Mouse (Mus musculus) heart, postnatal 10 days (tissue): ENCODE results near the gene Nfyb. TPM values are rescaled to one million over a fixed set of nuclear protein-coding genes. Genes with fewer than 3 reads are reported as not detected.

Source experiments
- DNase-seq, 2 experiments: peaks; one replicate each; pipeline ENCODE4 v3.0.0; 2021
- intact Hi-C: fragments of 180-260 bp; cut with DNase I; formaldehyde crosslinking; loops from one replicate; pipeline ENCODE4 v1.15.1; 2025
- total RNA-seq, 2 experiments: library from RNA; stranded (reverse); gene quantifications; 2 replicates each; pipeline ENCODE4 v1.2.3; 2021

Gene Nfyb
- total RNA-seq, result 10 to 100 TPM; 18.4 to 19.9 TPM

GRCm38 (mm10) chr10:82763840-82764631 lies at the start of gene Nfyb:
TSS of gene Nfyb (minus strand) at chr10:82764144.
- DNase-seq, result peak; percentile 97 to 98

GRCm38 (mm10) chr10:82811855-82812431 lies 48.0 kb upstream of the Nfyb start:
- intact Hi-C loops, result loop anchor here (5.0 to 10.0 kb wide), 2 partner anchors 50 to 383 kb away; no protein-coding TSS in a partner anchor
- DNase-seq, result peak; percentile 76 to 82

More at GRCm38 (mm10) chr10:82763840-82764631, at the start of gene Nfyb:
- intact Hi-C loops, result loop anchor here (5.0 to 10.0 kb wide), 2 partner anchors 98 to 781 kb away; partner anchors contain the start of gene Washc4

- intact Hi-C loops, result loop anchor here (1.0 kb wide), 1 partner anchor 91 kb away; no protein-coding TSS in a partner anchor
- DNase-seq, result no peak
These were observed 45.4 kb upstream of the Nfyb start for GRCm38 (mm10) chr10:82809352-82809751.

- intact Hi-C loops, result loop anchor here (1.0 kb wide), 1 partner anchor 91 kb away; no protein-coding TSS in a partner anchor
- no peak for DNase-seq
These were observed 44.9 kb upstream of the Nfyb start for GRCm38 (mm10) chr10:82808891-82809290.

- no peak for DNase-seq
- intact Hi-C loops, result no loop called here
These were observed 44.2 kb upstream of the Nfyb start for GRCm38 (mm10) chr10:82808155-82808554.

GRCm38 (mm10) chr10:82807238-82807637 lies 43.3 kb upstream of the Nfyb start:
- peak; percentile 53 to 58 for DNase-seq

GRCm38 (mm10) chr10:82806414-82806813 lies 42.5 kb upstream of the Nfyb start:
- intact Hi-C loops, result no loop called here
- DNase-seq, result no peak

More at GRCm38 (mm10) chr10:82807238-82807637, 43.3 kb upstream of the Nfyb start:
- intact Hi-C loops, result no loop called here

GRCm38 (mm10) chr10:82805111-82805510 lies 41.2 kb upstream of the Nfyb start:
- intact Hi-C loops, result no loop called here
- no peak for DNase-seq

- no peak for DNase-seq
- intact Hi-C loops, result no loop called here
These were observed 40.5 kb upstream of the Nfyb start for GRCm38 (mm10) chr10:82804396-82804795.

- no peak for DNase-seq
- intact Hi-C loops, result no loop called here
These were observed 36.1 kb upstream of the Nfyb start for GRCm38 (mm10) chr10:82800094-82800493.

- intact Hi-C loops, result no loop called here
- no peak for DNase-seq
These were observed 34.5 kb upstream of the Nfyb start for GRCm38 (mm10) chr10:82798312-82798933.

- no peak for DNase-seq
- intact Hi-C loops, result no loop called here
These were observed 33.2 kb upstream of the Nfyb start for GRCm38 (mm10) chr10:82797119-82797491.

- intact Hi-C loops, result no loop called here
- DNase-seq, result no peak
These were observed 32.7 kb upstream of the Nfyb start for GRCm38 (mm10) chr10:82796471-82797118.

- intact Hi-C loops, result loop anchor here (1.0 kb wide), 1 partner anchor 106 kb away; no protein-coding TSS in a partner anchor
- DNase-seq, result no peak
These were observed 31.8 kb upstream of the Nfyb start for GRCm38 (mm10) chr10:82795767-82796166.

- DNase-seq, result peak; percentile 65 to 69
- intact Hi-C loops, result loop anchor here (1.0 kb wide), 1 partner anchor 106 kb away; no protein-coding TSS in a partner anchor
These were observed 31.3 kb upstream of the Nfyb start for GRCm38 (mm10) chr10:82795071-82795731.

GRCm38 (mm10) chr10:82792311-82792710 lies 28.4 kb upstream of the Nfyb start:
- intact Hi-C loops, result no loop called here
- DNase-seq, result no peak

- intact Hi-C loops, result no loop called here
- no peak for DNase-seq
These were observed 27.8 kb upstream of the Nfyb start for GRCm38 (mm10) chr10:82791713-82792112.

- intact Hi-C loops, result no loop called here
- no peak for DNase-seq
These were observed 26.6 kb upstream of the Nfyb start for GRCm38 (mm10) chr10:82790504-82790903.

- intact Hi-C loops, result no loop called here
- DNase-seq, result no peak
These were observed 25.2 kb upstream of the Nfyb start for GRCm38 (mm10) chr10:82789181-82789580.

- DNase-seq, result no peak
- intact Hi-C loops, result no loop called here
These were observed 18.5 kb upstream of the Nfyb start for GRCm38 (mm10) chr10:82782472-82782871.
